ENCODE assay signal across 31 mouse cellular contexts in the genomic region with DNA sequence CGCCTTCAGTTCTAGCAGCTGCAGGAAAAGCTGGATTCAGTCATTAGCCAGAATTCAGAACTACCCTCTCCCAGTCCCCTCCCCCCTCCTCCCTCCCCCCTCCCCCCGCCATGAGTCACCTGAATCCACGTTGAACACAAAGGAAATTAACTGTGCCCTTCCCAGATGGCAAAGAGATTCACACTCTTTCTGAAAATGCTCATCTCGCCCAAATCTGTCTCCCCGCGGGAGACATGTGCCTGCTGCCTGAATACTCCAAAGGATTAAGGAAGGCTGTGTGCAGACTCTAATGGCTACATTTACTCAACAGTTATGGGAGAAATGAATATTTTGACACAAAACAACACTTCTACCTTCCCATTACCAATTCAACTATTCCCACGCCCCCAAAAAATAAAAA.
DNase-seq lines count a peak whose midpoint lies in the region; ATAC-seq lines count a peak whose summit lies in the region.
"Had no signal": no experiment of that assay in that cellular context is flagged by ENCODE, and none has a peak within 500 bp of the region (broad histone marks: within the 10 kb centered on the region; RNA-seq: fewer than 3 reads in every experiment).

No protein-coding gene starts in this region.

- no peak overlapping the region for H3K9ac ChIP-seq in neural tube, embryonic 15.5 days (replicated peaks)
- H3K9ac ChIP-seq: hindbrain, embryonic 12.5 days; liver, embryonic 12.5 days; midbrain, embryonic 12.5 days; neural tube, embryonic 12.5 days had no signal

- no peak overlapping the region for H3K4me3 ChIP-seq in neural tube, embryonic 15.5 days (replicated peaks)
- H3K4me3 ChIP-seq: erythroblast, embryonic 14.5 days; gastrocnemius, adult 2 months; heart, adult 2 months; hindbrain, embryonic 12.5 days; liver, embryonic 12.5 days; megakaryocyte, embryonic 14.5 days; midbrain, embryonic 12.5 days; myocyte; neural tube, embryonic 12.5 days had no signal

- 78% methylated on average over 5 of the region's 7 CpGs for WGBS in neural tube, embryonic 15.5 days

- no peaks in the 10 kb centered on the region for H3K9me3 ChIP-seq in neural tube, embryonic 15.5 days (replicated peaks)
- H3K9me3 ChIP-seq: hindbrain, embryonic 12.5 days; liver, embryonic 12.5 days; midbrain, embryonic 12.5 days; neural tube, embryonic 12.5 days had no signal

- no peaks in the 10 kb centered on the region for H3K27me3 ChIP-seq in neural tube, embryonic 15.5 days (replicated peaks)
- H3K27me3 ChIP-seq: CH12.LX; hindbrain, embryonic 12.5 days; liver, embryonic 12.5 days; megakaryocyte, embryonic 14.5 days; midbrain, embryonic 12.5 days; neural tube, embryonic 12.5 days had no signal

- no peak for DNase-seq in cerebellum, postnatal 4 days (ENCODE audit: low spot score in 2 of 2)
- peak; percentile 5 for DNase-seq in testis, postnatal 10 days (ENCODE audit: low spot score)
- no peak for DNase-seq in testis, postnatal 14 days (ENCODE audit: low spot score)
- peak; percentile 40 to 51 for DNase-seq in cerebellum, postnatal 14 days
- no peak for DNase-seq in right cerebral cortex, postnatal 36 days (ENCODE audit: low spot score in 2 of 2)
- DNase-seq: adrenal gland, adult 2 months; adrenal gland, postnatal 36 days; gastrocnemius, adult 2 months; gastrocnemius, postnatal 36 days; heart, adult 2 months; heart, postnatal 14 days; kidney, adult 8-10 months; layer of hippocampus, postnatal 36 days; left cerebral cortex, postnatal 4 days; lung, adult 18-20 months; thymus, postnatal 25 days had no signal

- ATAC-seq in cerebellum, adult (ENCODE audit: insufficient number of reproducible peaks, low FRiP score, low TSS enrichment) = peak; percentile 41; the same call in 1 of the 2 replicates
- ATAC-seq in neural tube, embryonic 15.5 days (ENCODE audit: low FRiP score) = no peak
- ATAC-seq: activated CD4-positive, CD25-positive, alpha-beta regulatory T cell, adult 4 months; forebrain, embryonic 16.5 days; intestine, embryonic 16.5 days; liver, embryonic 12.5 days; lung, postnatal 0 days had no signal

- no peak overlapping the region for H3K4me2 ChIP-seq in neural tube, embryonic 15.5 days
- H3K4me2 ChIP-seq: hindbrain, embryonic 12.5 days; liver, embryonic 12.5 days; midbrain, embryonic 12.5 days; neural tube, embryonic 12.5 days had no signal

- peaks cover 4% of the 10 kb centered on the region; the same call in 1 of the 2 replicates for H3K4me1 ChIP-seq in neural tube, embryonic 15.5 days
- H3K4me1 ChIP-seq: hindbrain, embryonic 12.5 days; liver, embryonic 12.5 days; megakaryocyte, embryonic 14.5 days; midbrain, embryonic 12.5 days; neural tube, embryonic 12.5 days had no signal

- H3K27ac ChIP-seq in neural tube, embryonic 15.5 days (replicated peaks) = no peak overlapping the region
- H3K27ac ChIP-seq: gastrocnemius, adult 2 months; heart, adult 2 months; hindbrain, embryonic 12.5 days; kidney, postnatal 0 days; liver, embryonic 12.5 days; midbrain, embryonic 12.5 days; neural tube, embryonic 12.5 days had no signal

- H3K36me3 ChIP-seq in neural tube, embryonic 15.5 days = no peaks in the 10 kb centered on the region
- H3K36me3 ChIP-seq: hindbrain, embryonic 12.5 days; liver, embryonic 12.5 days; midbrain, embryonic 12.5 days; neural tube, embryonic 12.5 days had no signal

Comparison
In these comparisons a context has a peak if more than half of its experiments do, and no peak if none do; other contexts are left out.
1. DNase-seq: peak in testis, postnatal 10 days (single experiment) and cerebellum, postnatal 14 days (2 of 2); none in cerebellum, postnatal 4 days (0 of 2), testis, postnatal 14 days (single experiment) and right cerebral cortex, postnatal 36 days (0 of 2).